Mouse (Mus musculus): ENCODE data around the gene Rrp12. TPM values are rescaled to one million over a fixed set of nuclear protein-coding genes. Genes with fewer than 3 reads are reported as not detected.
"Not testable (repeated sequence)": the region's sequence is repeated elsewhere in the genome, so short reads cannot be mapped to it uniquely, and the experiment has no call there.

Rrp12 gene
- polyA plus RNA-seq, 1 experiment from 2014 or later: 21.0 TPM

GRCm38 (mm10) chr19:41857086-41857762 lies 38.7 kb downstream of the Rrp12 start:
- Histone ChIP-seq H3K9ac (replicated peaks; ENCODE audit: low read depth, low read length) (no peak overlapping the region), H3K36me3 (ENCODE audit: control insufficient read depth, insufficient read depth) (no peaks in the 10 kb centered on the region), H3K27ac (ENCODE audit: low read length) (no peak overlapping the region), H3K4me2 (ENCODE audit: low read length) (no peak overlapping the region), H3K4me1 (replicated peaks; ENCODE audit: control insufficient read depth, insufficient read depth, low read length) (no peaks in the 10 kb centered on the region), H3K27me3 (replicated peaks; ENCODE audit: control insufficient read depth, insufficient read depth, low read length) (no peaks in the 10 kb centered on the region), H3K9me3 (ENCODE audit: control insufficient read depth, low read length) (no peaks in the 10 kb centered on the region), H3K4me3 (replicated peaks; ENCODE audit: low read length) (no peak overlapping the region)
- no peak for ATAC-seq
- WGBS: 92% methylated on average over 5 of the region's 5 CpGs

GRCm38 (mm10) chr19:41852423-41852822 lies 43.5 kb downstream of the Rrp12 start:
- no peaks in the 10 kb centered on the region for H3K36me3 ChIP-seq (ENCODE audit: control insufficient read depth, insufficient read depth)
- 92% methylated on average over 4 of the region's 4 CpGs for WGBS
- H3K4me1 ChIP-seq (replicated peaks; ENCODE audit: control insufficient read depth, insufficient read depth, low read length): peaks cover 16% of the 10 kb centered on the region; the same call in 1 of the 2 replicates
- H3K4me2 ChIP-seq (ENCODE audit: low read length): no peak overlapping the region
- ATAC-seq: no peak
- H3K4me3 ChIP-seq (replicated peaks; ENCODE audit: low read length): no peak overlapping the region
- H3K27ac ChIP-seq (ENCODE audit: low read length): no peak overlapping the region
- H3K9me3 ChIP-seq (ENCODE audit: control insufficient read depth, low read length): no peaks in the 10 kb centered on the region
- no peaks in the 10 kb centered on the region for H3K27me3 ChIP-seq (replicated peaks; ENCODE audit: control insufficient read depth, insufficient read depth, low read length)
- no peak overlapping the region for H3K9ac ChIP-seq (replicated peaks; ENCODE audit: low read depth, low read length)

- Histone ChIP-seq H3K4me2 (ENCODE audit: low read length) (peak overlapping the region; percentile 2; the same call in 1 of the 2 replicates), H3K9me3 (ENCODE audit: control insufficient read depth, low read length) (no peaks in the 10 kb centered on the region), H3K4me3 (replicated peaks; ENCODE audit: low read length) (no peak overlapping the region), H3K4me1 (replicated peaks; ENCODE audit: control insufficient read depth, insufficient read depth, low read length) (peaks cover 23% of the 10 kb centered on the region), H3K36me3 (ENCODE audit: control insufficient read depth, insufficient read depth) (no peaks in the 10 kb centered on the region), H3K9ac (replicated peaks; ENCODE audit: low read depth, low read length) (0 out of 2 replicates have a peak overlapping the region, but pooled peaks have one; percentile 23), H3K27me3 (replicated peaks; ENCODE audit: control insufficient read depth, insufficient read depth, low read length) (no peaks in the 10 kb centered on the region), H3K27ac (ENCODE audit: low read length) (peak overlapping the region; percentile 71)
- 9% methylated on average over 14 of the region's 14 CpGs for WGBS
- ATAC-seq: no peak
Observed at GRCm38 (mm10) chr19:41850719-41851543, 45.0 kb downstream of the Rrp12 start.

- Histone ChIP-seq H3K4me3 (replicated peaks; ENCODE audit: low read length) (no peak overlapping the region), H3K36me3 (ENCODE audit: control insufficient read depth, insufficient read depth) (no peaks in the 10 kb centered on the region), H3K27ac (ENCODE audit: low read length) (peak overlapping the region; percentile 71), H3K27me3 (replicated peaks; ENCODE audit: control insufficient read depth, insufficient read depth, low read length) (no peaks in the 10 kb centered on the region), H3K9ac (replicated peaks; ENCODE audit: low read depth, low read length) (no peak overlapping the region), H3K9me3 (ENCODE audit: control insufficient read depth, low read length) (no peaks in the 10 kb centered on the region), H3K4me2 (ENCODE audit: low read length) (no peak overlapping the region), H3K4me1 (replicated peaks; ENCODE audit: control insufficient read depth, insufficient read depth, low read length) (peaks cover 30% of the 10 kb centered on the region)
- no peak for ATAC-seq
- WGBS: 4% methylated on average over 6 of the region's 6 CpGs
Observed at GRCm38 (mm10) chr19:41850021-41850718, 45.8 kb downstream of the Rrp12 start.

- no peaks in the 10 kb centered on the region for H3K9me3 ChIP-seq (ENCODE audit: control insufficient read depth, low read length)
- H3K4me1 ChIP-seq (replicated peaks; ENCODE audit: control insufficient read depth, insufficient read depth, low read length): peaks cover 31% of the 10 kb centered on the region
- H3K27me3 ChIP-seq (replicated peaks; ENCODE audit: control insufficient read depth, insufficient read depth, low read length): no peaks in the 10 kb centered on the region
- peak within 1 kb of the TSS; percentile 87 for H3K27ac ChIP-seq (ENCODE audit: low read length)
- WGBS: under 1% methylated on average over 67 of the region's 72 CpGs
- H3K36me3 ChIP-seq (ENCODE audit: control insufficient read depth, insufficient read depth): no peaks in the 10 kb centered on the region
- H3K9ac ChIP-seq (replicated peaks; ENCODE audit: low read depth, low read length): peak within 1 kb of the TSS; percentile 68
- peak within 1 kb of the TSS; percentile 66 for H3K4me3 ChIP-seq (replicated peaks; ENCODE audit: low read length)
- H3K4me2 ChIP-seq (ENCODE audit: low read length): peak within 1 kb of the TSS; percentile 88
- ATAC-seq: peak; percentile 95
Observed at GRCm38 (mm10) chr19:41847992-41848851, 47.8 kb downstream of the Rrp12 start, which contains the start of gene Frat2. TSS of gene Frat2 (minus strand) at chr19:41848132.

GRCm38 (mm10) chr19:41847614-41847991 lies 48.4 kb downstream of the Rrp12 start:
- peak overlapping the region; percentile 68 for H3K9ac ChIP-seq (replicated peaks; ENCODE audit: low read depth, low read length)
- peak overlapping the region; percentile 66 for H3K4me3 ChIP-seq (replicated peaks; ENCODE audit: low read length)
- H3K4me1 ChIP-seq (replicated peaks; ENCODE audit: control insufficient read depth, insufficient read depth, low read length): peaks cover 31% of the 10 kb centered on the region
- H3K4me2 ChIP-seq (ENCODE audit: low read length): peak overlapping the region; percentile 88
- WGBS: 0% methylated on average over 30 of the region's 53 CpGs
- ATAC-seq: peak; percentile 65
- not testable (repeated sequence) for H3K9me3 ChIP-seq (ENCODE audit: control insufficient read depth, low read length); H3K27me3 ChIP-seq (replicated peaks; ENCODE audit: control insufficient read depth, insufficient read depth, low read length); H3K36me3 ChIP-seq (ENCODE audit: control insufficient read depth, insufficient read depth)
- peak overlapping the region; percentile 87 for H3K27ac ChIP-seq (ENCODE audit: low read length)

- Histone ChIP-seq H3K9ac (replicated peaks; ENCODE audit: low read depth, low read length) (peak overlapping the region; percentile 68), H3K4me1 (replicated peaks; ENCODE audit: control insufficient read depth, insufficient read depth, low read length) (peaks cover 31% of the 10 kb centered on the region), H3K27me3 (replicated peaks; ENCODE audit: control insufficient read depth, insufficient read depth, low read length) (no peaks in the 10 kb centered on the region), H3K9me3 (ENCODE audit: control insufficient read depth, low read length) (no peaks in the 10 kb centered on the region), H3K27ac (ENCODE audit: low read length) (peak overlapping the region; percentile 87), H3K4me3 (replicated peaks; ENCODE audit: low read length) (peak overlapping the region; percentile 66), H3K36me3 (ENCODE audit: control insufficient read depth, insufficient read depth) (no peaks in the 10 kb centered on the region), H3K4me2 (ENCODE audit: low read length) (peak overlapping the region; percentile 88)
- ATAC-seq: peak; percentile 9
- whole genome bisulfite sequencing: under 1% methylated on average over 57 of the region's 64 CpGs
Observed at GRCm38 (mm10) chr19:41847091-41847581, 48.8 kb downstream of the Rrp12 start.

- ATAC-seq: no peak
- H3K4me1 ChIP-seq (replicated peaks; ENCODE audit: control insufficient read depth, insufficient read depth, low read length): peaks cover 31% of the 10 kb centered on the region
- no peak overlapping the region; the same call in 1 of the 2 replicates for H3K27ac ChIP-seq (ENCODE audit: low read length)
- H3K9me3 ChIP-seq (ENCODE audit: control insufficient read depth, low read length): no peaks in the 10 kb centered on the region
- 6% methylated on average over 21 of the region's 21 CpGs for WGBS
- peak overlapping the region; percentile 66 for H3K4me3 ChIP-seq (replicated peaks; ENCODE audit: low read length)
- no peaks in the 10 kb centered on the region for H3K27me3 ChIP-seq (replicated peaks; ENCODE audit: control insufficient read depth, insufficient read depth, low read length)
- H3K36me3 ChIP-seq (ENCODE audit: control insufficient read depth, insufficient read depth): no peaks in the 10 kb centered on the region
- H3K4me2 ChIP-seq (ENCODE audit: low read length): peak overlapping the region; percentile 88
- peak overlapping the region; percentile 68 for H3K9ac ChIP-seq (replicated peaks; ENCODE audit: low read depth, low read length)
Observed at GRCm38 (mm10) chr19:41846366-41847090, 49.4 kb downstream of the Rrp12 start.
